Mouse (Mus musculus): ENCODE data around the gene Plagl1.

Plagl1 gene

GRCm38 (mm10) chr10:13090596-13091424, 30.5 kb downstream of the Plagl1 start:
- DNase-seq (ENCODE audit: low read depth, low spot score), result no peak

- DNase-seq (ENCODE audit: low read depth, low spot score), result no peak
These were observed 32.7 kb downstream of the Plagl1 start for GRCm38 (mm10) chr10:13092996-13093395.

DNA sequence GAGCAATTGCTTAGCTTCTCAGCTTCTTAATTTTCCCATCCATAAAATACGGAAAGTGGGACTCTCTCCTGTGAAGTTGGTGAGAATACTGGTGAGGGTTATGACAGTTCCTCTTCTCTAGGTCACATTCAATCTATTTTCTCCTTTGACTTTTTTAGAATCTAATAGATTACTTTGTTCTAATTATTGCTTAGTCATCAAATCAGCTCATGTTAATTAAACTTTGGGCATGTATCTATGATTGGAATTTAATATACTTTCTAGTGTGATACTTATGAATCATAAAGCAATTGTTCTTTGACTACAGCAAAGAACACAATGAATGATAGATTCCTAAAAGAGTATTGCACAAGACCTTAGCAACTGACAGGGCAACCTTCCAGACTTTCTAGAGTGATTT, 38.6 kb downstream of the Plagl1 start:
- no peak for DNase-seq (ENCODE audit: low read depth, low spot score)

DNA sequence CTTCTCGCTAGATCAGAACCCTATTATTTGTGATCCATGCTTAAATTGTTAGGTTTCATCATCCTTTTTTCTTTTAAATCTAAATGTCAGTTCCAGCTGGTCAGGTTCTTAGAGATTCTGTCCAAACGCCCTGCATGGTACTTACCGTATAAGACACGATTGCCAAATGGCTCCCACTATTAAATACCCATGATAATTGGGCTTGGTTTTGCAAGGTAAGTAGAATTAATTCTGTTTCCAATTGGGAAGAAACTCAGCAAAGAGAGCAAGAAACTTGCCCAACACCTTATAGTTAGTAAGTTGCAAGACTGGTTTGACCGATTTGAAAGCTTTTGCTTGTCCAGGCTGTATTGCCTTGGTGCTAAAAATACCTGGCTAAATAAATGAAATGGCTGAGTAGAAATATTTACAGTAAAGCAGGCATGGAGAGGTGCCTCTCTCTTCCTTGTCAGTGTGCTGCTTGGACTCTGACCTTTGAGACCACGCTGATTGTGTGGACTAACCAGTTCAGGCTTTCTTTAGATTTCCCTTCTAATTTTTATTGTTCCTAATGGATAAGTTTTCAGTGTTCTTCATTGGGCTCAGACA, 39.9 kb downstream of the Plagl1 start:
- no peak for DNase-seq (ENCODE audit: low read depth, low spot score)

DNA sequence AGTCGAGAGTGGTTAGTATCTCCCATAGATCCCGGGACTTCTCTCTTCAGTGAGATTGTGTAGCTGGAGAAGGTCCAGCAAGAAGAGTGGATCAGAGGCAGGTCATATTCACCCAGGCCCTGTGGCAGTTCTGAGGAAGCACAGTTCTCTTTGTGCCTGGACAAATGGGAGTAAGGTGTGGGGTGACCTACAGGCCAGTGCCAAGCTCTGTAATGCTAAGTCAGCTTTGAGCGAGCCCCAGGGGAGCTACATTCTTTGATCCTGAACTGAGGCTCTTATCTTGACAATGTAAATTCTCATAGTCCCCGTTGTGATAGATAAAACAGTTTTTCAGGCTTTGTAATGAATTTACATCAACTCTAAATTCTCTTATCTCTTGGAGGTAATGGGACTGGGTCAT, 42.1 kb downstream of the Plagl1 start:
- no peak for DNase-seq (ENCODE audit: low read depth, low spot score)

GRCm38 (mm10) chr10:13103838-13104237, 43.5 kb downstream of the Plagl1 start:
- peak; percentile 17 for DNase-seq (ENCODE audit: low read depth, low spot score)

DNA sequence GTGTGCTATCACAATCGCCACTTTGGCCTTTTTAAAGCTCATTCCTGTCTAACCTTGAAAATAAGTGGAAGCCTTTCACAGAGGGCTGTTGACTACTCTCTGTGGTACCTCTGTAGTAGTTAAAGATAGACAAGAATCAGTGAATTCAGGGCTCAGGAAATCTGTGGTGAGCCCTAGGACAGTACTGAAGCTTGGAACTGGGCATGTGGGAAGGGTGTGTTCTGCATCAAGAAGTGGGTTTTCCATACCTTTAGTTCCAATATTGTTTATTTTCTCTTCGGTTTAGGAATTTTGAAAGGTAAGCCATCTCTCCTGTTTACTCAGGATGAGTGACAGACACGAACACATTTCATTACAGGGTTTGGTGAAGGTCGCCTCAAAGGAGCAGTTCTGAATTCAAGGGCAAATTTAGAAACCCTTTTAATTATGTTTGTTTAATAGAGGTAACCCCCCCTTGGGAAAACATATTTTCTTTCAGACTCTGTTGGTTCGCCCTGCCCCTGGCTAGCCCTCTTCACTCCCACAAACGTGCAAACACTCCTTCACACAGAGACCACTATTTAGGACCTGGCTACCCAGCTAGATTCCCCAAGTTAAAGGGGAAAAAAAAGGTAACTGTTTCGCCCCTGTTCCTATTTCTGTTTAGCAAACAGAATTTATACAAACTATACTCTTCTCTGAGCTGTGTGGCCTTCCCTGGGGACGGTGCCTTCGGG, 46.8 kb downstream of the Plagl1 start:
- no peak for DNase-seq (ENCODE audit: low read depth, low spot score)

- no peak for DNase-seq (ENCODE audit: low read depth, low spot score)
These were observed 47.8 kb downstream of the Plagl1 start for GRCm38 (mm10) chr10:13108021-13108548.

- no peak for DNase-seq (ENCODE audit: low read depth, low spot score)
These were observed 48.5 kb downstream of the Plagl1 start for GRCm38 (mm10) chr10:13108847-13109246.

DNA sequence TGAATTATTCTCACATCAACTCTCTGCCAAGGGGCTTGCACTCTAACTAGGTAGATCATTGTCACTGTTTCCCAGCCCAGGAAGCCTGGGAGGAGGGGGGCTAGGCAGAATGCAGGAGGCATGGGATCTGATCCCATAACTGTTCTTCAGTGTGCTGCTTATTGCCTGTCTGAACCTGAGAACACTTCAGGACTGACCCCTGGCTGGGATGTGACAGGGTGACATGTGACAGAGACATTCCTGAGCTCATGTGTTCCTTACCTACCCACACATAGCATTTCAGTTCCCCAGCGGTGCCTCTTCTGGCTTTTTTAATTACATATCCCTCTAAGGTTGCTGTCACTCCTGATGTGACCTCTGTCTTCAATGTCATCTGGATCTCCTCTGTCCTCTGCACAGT, 49.5 kb downstream of the Plagl1 start:
- no peak for DNase-seq (ENCODE audit: low read depth, low spot score)

DNA sequence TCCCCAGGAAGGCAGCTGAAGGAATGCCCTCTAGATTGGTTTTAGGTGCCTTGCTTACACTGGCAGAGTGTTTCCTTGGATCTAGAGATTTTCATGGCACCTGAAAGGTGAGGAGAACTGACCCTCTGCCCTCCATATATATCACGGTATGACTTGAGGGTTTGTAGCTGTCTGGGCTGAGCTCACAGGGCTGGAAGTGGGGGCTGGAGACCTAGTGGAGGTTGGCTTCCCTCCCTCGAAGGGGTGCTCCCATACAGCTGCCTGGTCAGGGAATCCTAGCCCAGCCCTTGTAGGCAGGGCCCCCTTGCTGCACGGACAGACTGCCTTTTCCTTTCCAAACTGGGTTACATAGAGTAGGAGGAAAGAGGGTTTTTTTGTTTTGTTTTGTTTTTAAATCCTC, 52.5 kb downstream of the Plagl1 start:
- no peak for DNase-seq (ENCODE audit: low read depth, low spot score)

- DNase-seq (ENCODE audit: low read depth, low spot score), result no peak
These were observed 53.3 kb downstream of the Plagl1 start for GRCm38 (mm10) chr10:13113641-13114040.

GRCm38 (mm10) chr10:13115030-13115429, 54.7 kb downstream of the Plagl1 start:
- no peak for DNase-seq (ENCODE audit: low read depth, low spot score)

DNA sequence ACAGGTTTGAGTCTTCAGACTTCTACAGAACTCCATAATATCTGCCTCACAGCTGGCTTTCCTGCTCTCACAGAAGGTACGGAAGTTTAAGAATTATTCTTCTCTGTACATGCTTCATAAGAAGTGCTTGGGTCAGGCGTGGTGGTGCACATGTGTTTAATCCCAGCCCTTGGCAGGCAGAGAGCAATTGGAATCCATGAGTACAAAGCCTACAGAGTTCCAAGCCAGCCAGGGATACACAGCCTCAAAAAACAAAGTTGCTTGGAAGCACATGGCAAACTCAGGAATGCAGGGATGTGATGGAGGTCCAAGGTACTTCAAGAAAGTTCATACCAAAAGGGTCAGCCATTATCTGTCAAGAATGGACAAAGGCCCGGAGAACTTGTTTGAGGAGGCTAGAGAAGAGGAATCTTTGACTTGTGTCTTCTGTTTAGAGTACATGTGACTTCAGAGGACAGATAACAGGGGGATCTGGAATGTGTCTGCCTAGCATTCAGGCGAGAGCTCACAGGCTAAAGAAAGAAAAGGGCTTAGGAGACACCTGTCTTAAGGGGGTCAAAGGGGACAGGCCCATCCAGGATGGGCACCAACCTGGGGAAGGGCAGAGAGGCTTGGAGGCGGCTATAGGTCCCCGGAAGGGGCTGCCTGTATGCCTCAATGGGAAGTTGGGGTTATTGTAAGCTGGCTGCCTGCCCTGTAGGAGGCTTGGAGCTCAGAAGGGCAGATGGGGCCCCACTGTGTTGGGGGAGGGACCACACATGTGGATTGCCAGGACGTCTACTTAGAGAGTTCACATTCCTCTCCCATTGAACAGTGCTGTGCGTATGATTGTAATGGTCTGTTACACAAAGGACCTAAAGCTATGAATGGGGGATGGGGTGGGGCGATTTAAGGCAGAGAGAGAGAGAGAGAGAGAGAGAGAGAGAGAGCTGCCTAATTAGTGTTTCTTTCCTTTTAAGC, 56.7 kb downstream of the Plagl1 start:
- DNase-seq (ENCODE audit: low read depth, low spot score), result no peak

- no peak for DNase-seq (ENCODE audit: low read depth, low spot score)
These were observed 57.9 kb downstream of the Plagl1 start for GRCm38 (mm10) chr10:13118024-13118769.

GRCm38 (mm10) chr10:13118770-13119102, 58.4 kb downstream of the Plagl1 start:
- no peak for DNase-seq (ENCODE audit: low read depth, low spot score)

GRCm38 (mm10) chr10:13119300-13119699, 59.0 kb downstream of the Plagl1 start:
- DNase-seq (ENCODE audit: low read depth, low spot score), result no peak

GRCm38 (mm10) chr10:13125811-13126210, 65.5 kb downstream of the Plagl1 start:
- no peak for DNase-seq (ENCODE audit: low read depth, low spot score)

DNA sequence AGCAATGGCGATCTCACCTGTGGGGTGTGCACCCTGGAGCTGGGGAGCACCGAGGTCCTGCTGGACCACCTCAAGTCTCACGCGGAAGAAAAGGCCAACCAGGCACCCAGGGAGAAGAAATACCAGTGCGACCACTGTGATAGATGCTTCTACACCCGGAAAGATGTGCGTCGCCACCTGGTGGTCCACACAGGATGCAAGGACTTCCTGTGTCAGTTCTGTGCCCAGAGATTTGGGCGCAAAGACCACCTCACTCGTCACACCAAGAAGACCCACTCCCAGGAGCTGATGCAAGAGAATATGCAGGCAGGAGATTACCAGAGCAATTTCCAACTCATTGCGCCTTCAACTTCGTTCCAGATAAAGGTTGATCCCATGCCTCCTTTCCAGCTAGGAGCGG, 67.0 kb downstream of the Plagl1 start:
- DNase-seq (ENCODE audit: low read depth, low spot score), result no peak

- no peak for DNase-seq (ENCODE audit: low read depth, low spot score)
These were observed 67.6 kb downstream of the Plagl1 start for GRCm38 (mm10) chr10:13127946-13128345.

DNA sequence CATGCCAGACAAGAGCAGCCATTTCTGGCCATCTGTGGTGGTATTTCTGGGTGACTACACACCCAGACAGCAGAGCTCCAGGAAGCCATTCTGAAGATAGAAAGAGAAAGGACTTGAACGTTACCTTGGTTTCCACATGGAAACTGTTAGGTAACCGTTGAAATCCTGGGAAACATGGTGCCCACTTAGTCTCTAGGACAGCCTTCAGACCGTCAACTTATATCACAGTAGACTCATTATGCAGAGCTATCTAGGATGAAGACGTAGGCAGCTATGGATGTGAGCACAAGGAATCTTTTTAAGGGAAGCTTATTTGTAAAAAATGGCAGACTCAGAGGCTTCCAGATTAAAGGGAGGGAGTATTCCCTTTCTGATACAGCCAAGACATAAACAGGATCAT, 73.5 kb downstream of the Plagl1 start:
- DNase-seq (ENCODE audit: low read depth, low spot score), result no peak
